Mouse (Mus musculus) adrenal gland, postnatal 25 days (tissue): ENCODE results near the gene Ddi2. TPM values are rescaled to one million over a fixed set of nuclear protein-coding genes. Genes with fewer than 3 reads are reported as not detected.
A peak's percentile ranks its signal among the peaks of the same experiment; 100 is the strongest.
"Not testable (repeated sequence)": the region's sequence is repeated elsewhere in the genome, so short reads cannot be mapped to it uniquely, and the experiment has no call there.

ENCODE experiments used
- DNase-seq: peaks from one replicate; pipeline ENCODE4 v3.0.0; 2021; ENCODE audit warnings: mixed read lengths
- long read RNA-seq: library from polyadenylated mRNA; stranded (forward); transcript quantifications from one replicate; pipeline ENCODE4 v2.0.0, GENCODE M21; 2021
- total RNA-seq: library from RNA; stranded (reverse); gene quantifications from 2 replicates; pipeline ENCODE4 v1.2.3, GENCODE M21; 2021

The Ddi2 gene
- total RNA-seq = 62.1 and 70.8 TPM in 2 replicates
- long read RNA-seq, full-length matches to known transcripts = 31 of 50 reads
- long read RNA-seq, partial matches to known transcripts = 7 of 50 reads
- long read RNA-seq, other reads (novel, unspliced or antisense) = 12 of 50 reads

- peak; percentile 93 for DNase-seq
Measured at GRCm38 (mm10) chr4:141722731-141723672, at the start of gene Ddi2. Gene Ddi2 (minus strand): TSS chr4:141723419.

- DNase-seq = not testable (repeated sequence)
Measured at GRCm38 (mm10) chr4:141773019-141773418, 49.8 kb upstream of the Ddi2 start.

- DNase-seq = no peak
Measured at GRCm38 (mm10) chr4:141771823-141772222, 48.6 kb upstream of the Ddi2 start.

GRCm38 (mm10) chr4:141769501-141770160 is 46.4 kb upstream of the Ddi2 start:
- no peak for DNase-seq

GRCm38 (mm10) chr4:141767353-141768036 is 44.3 kb upstream of the Ddi2 start:
- no peak for DNase-seq

- no peak for DNase-seq
Measured at GRCm38 (mm10) chr4:141766668-141767352, 43.6 kb upstream of the Ddi2 start.

- DNase-seq = no peak
Measured at GRCm38 (mm10) chr4:141766316-141766667, 43.1 kb upstream of the Ddi2 start.

GRCm38 (mm10) chr4:141765008-141765407 is 41.8 kb upstream of the Ddi2 start:
- DNase-seq = no peak

GRCm38 (mm10) chr4:141763476-141763875 is 40.3 kb upstream of the Ddi2 start:
- no peak for DNase-seq

- DNase-seq = no peak
Measured at GRCm38 (mm10) chr4:141762102-141762598, 38.9 kb upstream of the Ddi2 start.

- no peak for DNase-seq
Measured at GRCm38 (mm10) chr4:141760942-141761341, 37.7 kb upstream of the Ddi2 start.

- no peak for DNase-seq
Measured at GRCm38 (mm10) chr4:141758874-141759542, 35.8 kb upstream of the Ddi2 start.

GRCm38 (mm10) chr4:141757124-141757523 is 33.9 kb upstream of the Ddi2 start:
- no peak for DNase-seq

GRCm38 (mm10) chr4:141755375-141755930 is 32.2 kb upstream of the Ddi2 start:
- no peak for DNase-seq

- DNase-seq = no peak
Measured at GRCm38 (mm10) chr4:141752076-141752421, 28.8 kb upstream of the Ddi2 start.

- DNase-seq = no peak
Measured at GRCm38 (mm10) chr4:141751419-141752075, 28.3 kb upstream of the Ddi2 start.

GRCm38 (mm10) chr4:141750826-141751225 is 27.6 kb upstream of the Ddi2 start:
- no peak for DNase-seq

- DNase-seq = peak; percentile 68
Measured at GRCm38 (mm10) chr4:141749557-141749956, 26.3 kb upstream of the Ddi2 start.

- DNase-seq = no peak
Measured at GRCm38 (mm10) chr4:141746578-141747346, 23.5 kb upstream of the Ddi2 start, which contains the start of gene Agmat. Gene Agmat (plus strand): TSS chr4:141746672.

GRCm38 (mm10) chr4:141742381-141742780 is 19.2 kb upstream of the Ddi2 start:
- DNase-seq = no peak
